Mouse (Mus musculus) hindbrain, embryonic 16.5 days (tissue): ENCODE measurements at regions not wholly inside any gene's neighbourhood (a gene's known extent, or its start where the extent isn't known, plus 50 kb on each side); places are given as distances from the start of the nearest gene placed in this dataset.

ENCODE experiments used
- ATAC-seq: fragments of 200-750 bp; cut with Nextera tagmentation; 2 replicates; pipeline ENCODE4 v1.8.0; 2017; ENCODE audit warnings: moderate TSS enrichment, moderate library complexity
- H3K27ac ChIP-seq: fragments of 300-500 bp; sonication (generic); 2 replicates; pipeline ENCODE4 v1.5.1; 2014; ENCODE audit warnings: low read depth, mild to moderate bottlenecking, control low read depth, low read length, moderate library complexity
- H3K27me3 ChIP-seq: fragments of 300-500 bp; sonication (generic); replicated peaks from 2 replicates; pipeline ENCODE4 v1.6.1; 2014; ENCODE audit warnings: low read length; ENCODE audit not compliant: control insufficient read depth, insufficient read depth
- H3K36me3 ChIP-seq: fragments of 300-500 bp; sonication (generic); 2 replicates; pipeline ENCODE4 v1.6.1; 2014; ENCODE audit warnings: mild to moderate bottlenecking, low read length, moderate library complexity, mixed read lengths; ENCODE audit not compliant: control insufficient read depth, insufficient read depth
- H3K4me1 ChIP-seq: fragments of 300-500 bp; sonication (generic); 2 replicates; pipeline ENCODE4 v1.6.1; 2014; ENCODE audit warnings: low read depth, low read length; ENCODE audit not compliant: control insufficient read depth, insufficient read depth
- H3K4me2 ChIP-seq: fragments of 300-500 bp; sonication (generic); 2 replicates; pipeline ENCODE4 v1.6.1; 2014; ENCODE audit warnings: mild to moderate bottlenecking, low read length, control low read depth, moderate library complexity
- H3K4me3 ChIP-seq: fragments of 300-500 bp; sonication (generic); 2 replicates; pipeline ENCODE4 v1.5.1; 2014; ENCODE audit warnings: mild to moderate bottlenecking, low read length, control low read depth, moderate library complexity
- H3K9ac ChIP-seq: fragments of 300-500 bp; sonication (generic); 2 replicates; pipeline ENCODE4 v1.6.1; 2014; ENCODE audit warnings: low read depth, mild to moderate bottlenecking, control low read depth, low read length, moderate library complexity
- H3K9me3 ChIP-seq: fragments of 300-500 bp; sonication (generic); 2 replicates; pipeline ENCODE4 v1.6.1; 2014; ENCODE audit warnings: mild to moderate bottlenecking, low read length, moderate library complexity; ENCODE audit not compliant: control insufficient read depth
- WGBS: fragments of 180-500 bp; shearing (Covaris S2); extraction: QIAGEN DNeasy Blood & Tissue Kit; methylation state at CpG from one replicate; pipeline ENCODE4 v1.1.7; 2014; 5-methylcytosine and 5-hydroxymethylcytosine counted together

DNA sequence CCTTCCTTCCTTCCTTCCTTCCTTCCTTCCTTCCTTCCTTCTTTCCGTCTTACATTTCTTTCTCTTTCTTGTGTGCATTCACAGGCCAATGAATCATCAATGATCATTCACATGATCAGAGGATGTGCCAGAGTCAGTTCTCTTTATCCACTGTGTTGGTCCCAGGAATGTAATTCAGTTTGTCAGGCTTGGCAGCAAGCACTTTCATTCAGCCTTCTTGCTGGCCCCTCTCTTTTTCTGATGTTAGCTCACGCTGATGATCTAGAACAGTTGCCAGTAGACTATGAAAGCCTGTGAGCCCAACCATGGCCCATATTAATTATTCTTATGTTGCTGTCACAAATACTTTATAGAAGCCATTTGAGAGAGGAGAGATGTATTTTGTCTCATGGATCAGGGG lies 127.4 kb downstream of the 4933412E24Rik start:
- no peak overlapping the region for H3K27ac ChIP-seq
- no peak overlapping the region for H3K4me3 ChIP-seq
- no peak for ATAC-seq
- no peaks in the 10 kb centered on the region for H3K27me3 ChIP-seq
- H3K4me2 ChIP-seq, result no peak overlapping the region
- H3K36me3 ChIP-seq, result no peaks in the 10 kb centered on the region
- H3K9ac ChIP-seq, result no peak overlapping the region
- WGBS, result 84% methylated on average over 2 of the region's 2 CpGs
- no peaks in the 10 kb centered on the region for H3K9me3 ChIP-seq
- peaks cover 3% of the 10 kb centered on the region; the same call in 1 of the 2 replicates for H3K4me1 ChIP-seq

DNA sequence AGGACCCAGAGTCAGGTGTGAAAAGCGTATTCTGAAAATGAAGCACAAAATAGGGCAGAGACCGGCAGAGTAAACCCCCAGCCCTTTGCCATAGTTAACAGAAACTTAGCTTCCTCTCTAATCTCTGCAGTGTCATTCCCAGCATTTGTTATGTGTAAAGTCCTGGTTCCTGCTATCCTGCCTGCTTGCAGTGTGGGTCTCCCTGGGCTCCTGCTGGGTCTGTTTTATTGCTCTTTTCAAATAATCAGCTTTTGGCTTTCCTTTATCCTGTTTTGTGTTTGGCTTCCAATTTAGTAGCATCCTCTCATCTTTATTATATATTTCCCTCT lies 128.3 kb downstream of the 4933412E24Rik start:
- no peaks in the 10 kb centered on the region for H3K9me3 ChIP-seq
- H3K27me3 ChIP-seq, result no peaks in the 10 kb centered on the region
- no peak overlapping the region for H3K4me2 ChIP-seq
- no peak overlapping the region for H3K27ac ChIP-seq
- H3K4me3 ChIP-seq, result no peak overlapping the region
- peaks cover 3% of the 10 kb centered on the region; the same call in 1 of the 2 replicates for H3K4me1 ChIP-seq
- H3K9ac ChIP-seq, result no peak overlapping the region
- 32% methylated on average over 2 of the region's 2 CpGs for WGBS
- no peak for ATAC-seq
- H3K36me3 ChIP-seq, result no peaks in the 10 kb centered on the region

DNA sequence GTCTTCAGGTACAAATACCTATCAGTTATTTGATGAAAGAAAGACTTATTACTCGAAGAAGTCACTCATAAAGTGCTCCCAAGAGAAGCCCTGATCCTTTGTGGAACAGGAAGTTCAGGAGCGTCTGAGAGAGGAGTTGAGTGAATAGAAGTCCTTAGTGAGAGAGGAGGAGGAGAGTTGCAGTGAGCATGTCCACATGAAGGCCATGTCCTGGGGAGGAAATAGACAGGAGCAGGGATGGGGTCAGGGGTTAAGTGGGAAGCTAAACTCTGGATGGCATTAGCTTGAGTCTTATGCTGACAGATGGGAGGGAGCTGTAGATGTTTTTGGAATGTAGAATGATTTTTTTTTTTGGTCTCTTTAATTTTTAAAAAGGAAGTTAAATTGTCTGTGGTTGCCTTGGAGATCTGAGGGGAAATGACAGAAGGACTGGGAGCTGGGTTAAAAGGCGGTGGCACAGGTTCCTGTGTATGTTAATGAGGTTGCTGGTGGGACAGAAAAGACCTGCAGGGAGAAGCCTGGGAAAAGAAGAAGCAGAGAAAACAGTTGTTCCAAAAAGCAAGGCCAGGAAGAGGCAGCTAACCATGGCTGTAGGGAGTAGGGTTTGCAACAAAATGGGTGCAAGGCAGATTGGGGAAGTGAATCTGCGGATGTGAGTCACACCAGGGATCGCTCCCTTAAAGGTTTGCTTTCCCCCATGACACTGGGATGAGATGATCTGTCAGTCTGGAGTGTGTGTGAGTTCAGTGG lies 128.9 kb downstream of the 4933412E24Rik start:
- Histone ChIP-seq H3K4me1 (peaks cover 3% of the 10 kb centered on the region; the same call in 1 of the 2 replicates), H3K27ac (no peak overlapping the region), H3K9ac (no peak overlapping the region), H3K9me3 (no peaks in the 10 kb centered on the region), H3K36me3 (no peaks in the 10 kb centered on the region), H3K4me3 (no peak overlapping the region), H3K4me2 (no peak overlapping the region), H3K27me3 (no peaks in the 10 kb centered on the region)
- 44% methylated on average over 5 of the region's 5 CpGs for WGBS
- ATAC-seq, result no peak

DNA sequence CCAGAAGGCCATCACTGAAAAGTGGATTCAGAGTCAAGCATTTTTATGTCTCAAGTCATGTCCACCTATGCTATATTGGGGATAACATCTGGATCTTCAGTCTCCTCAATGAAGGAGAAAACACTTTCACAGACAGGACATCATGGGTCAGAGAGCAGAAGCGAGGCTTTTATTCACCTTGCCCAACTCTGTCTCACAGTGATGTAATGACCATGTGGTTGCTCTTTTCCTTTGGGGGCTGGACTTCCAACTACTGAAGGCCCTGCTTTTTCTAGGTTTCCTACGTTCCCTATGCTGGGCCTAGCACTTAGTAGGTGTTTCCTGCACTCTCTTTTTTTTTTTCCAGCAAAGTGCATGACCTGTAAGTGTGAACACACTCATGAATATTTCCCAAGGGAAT lies 130.4 kb downstream of the 4933412E24Rik start:
- H3K27me3 ChIP-seq, result no peaks in the 10 kb centered on the region
- no peak overlapping the region for H3K27ac ChIP-seq
- 88% methylated on average over 2 of the region's 2 CpGs for whole genome bisulfite sequencing

DNA sequence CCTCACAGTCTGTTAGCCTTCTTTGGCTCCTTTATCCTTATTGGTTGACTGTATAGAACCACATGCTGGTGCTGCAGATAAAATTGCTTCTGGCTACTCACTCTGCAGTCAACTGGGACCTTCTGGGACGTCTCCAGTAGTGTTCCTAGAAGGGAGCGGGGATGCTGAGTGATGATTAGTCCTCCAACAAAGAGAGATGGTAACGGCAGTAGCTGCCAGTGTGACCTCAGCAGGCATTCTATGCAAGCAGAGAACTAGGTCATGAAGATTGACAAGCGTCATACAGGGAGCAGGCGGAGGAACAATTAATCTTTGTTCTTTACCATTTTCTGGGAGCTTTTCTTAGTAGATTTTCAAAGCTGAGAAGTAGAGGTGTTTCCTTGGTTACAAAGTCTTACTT lies 134.0 kb downstream of the 4933412E24Rik start:
- Histone ChIP-seq H3K27me3 (no peaks in the 10 kb centered on the region), H3K9ac (no peak overlapping the region), H3K4me2 (no peak overlapping the region), H3K27ac (no peak overlapping the region), H3K9me3 (no peaks in the 10 kb centered on the region), H3K36me3 (no peaks in the 10 kb centered on the region), H3K4me3 (no peak overlapping the region), H3K4me1 (no peaks in the 10 kb centered on the region; the same call in 1 of the 2 replicates)
- WGBS, result 63% methylated on average over 5 of the region's 5 CpGs
- ATAC-seq, result no peak

More for the DNA sequence above, 130.4 kb downstream of the 4933412E24Rik start:
- peaks cover 3% of the 10 kb centered on the region; the same call in 1 of the 2 replicates for H3K4me1 ChIP-seq
- no peaks in the 10 kb centered on the region for H3K36me3 ChIP-seq
- H3K9ac ChIP-seq, result no peak overlapping the region
- no peak overlapping the region for H3K4me3 ChIP-seq
- no peak for ATAC-seq
- no peak overlapping the region for H3K4me2 ChIP-seq
- H3K9me3 ChIP-seq, result no peaks in the 10 kb centered on the region

DNA sequence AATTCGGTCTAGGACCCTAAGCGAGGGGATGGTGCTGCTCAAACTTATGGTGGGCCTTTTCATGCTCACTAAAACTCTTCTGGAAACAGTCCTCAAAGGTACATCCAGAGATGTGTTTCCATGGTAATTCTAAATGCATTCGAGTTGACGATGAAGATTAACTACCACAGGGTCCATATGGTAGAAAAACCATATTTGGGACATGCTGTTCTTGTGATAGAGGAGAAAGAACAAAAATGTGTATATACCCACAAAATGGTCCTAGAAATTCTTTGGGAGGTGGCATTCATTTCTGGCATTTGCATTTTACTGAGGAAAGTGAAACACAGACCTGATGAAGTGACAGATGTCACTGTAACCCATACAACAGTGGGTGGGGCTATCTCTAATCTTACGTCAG lies 136.0 kb downstream of the 4933412E24Rik start:
- no peak for ATAC-seq
- no peaks in the 10 kb centered on the region for H3K27me3 ChIP-seq
- no peaks in the 10 kb centered on the region for H3K36me3 ChIP-seq
- H3K4me2 ChIP-seq, result no peak overlapping the region
- H3K9me3 ChIP-seq, result no peaks in the 10 kb centered on the region
- H3K27ac ChIP-seq, result no peak overlapping the region
- H3K4me3 ChIP-seq, result no peak overlapping the region
- H3K9ac ChIP-seq, result no peak overlapping the region
- 85% methylated on average over 5 of the region's 5 CpGs for WGBS
- no peaks in the 10 kb centered on the region for H3K4me1 ChIP-seq

DNA sequence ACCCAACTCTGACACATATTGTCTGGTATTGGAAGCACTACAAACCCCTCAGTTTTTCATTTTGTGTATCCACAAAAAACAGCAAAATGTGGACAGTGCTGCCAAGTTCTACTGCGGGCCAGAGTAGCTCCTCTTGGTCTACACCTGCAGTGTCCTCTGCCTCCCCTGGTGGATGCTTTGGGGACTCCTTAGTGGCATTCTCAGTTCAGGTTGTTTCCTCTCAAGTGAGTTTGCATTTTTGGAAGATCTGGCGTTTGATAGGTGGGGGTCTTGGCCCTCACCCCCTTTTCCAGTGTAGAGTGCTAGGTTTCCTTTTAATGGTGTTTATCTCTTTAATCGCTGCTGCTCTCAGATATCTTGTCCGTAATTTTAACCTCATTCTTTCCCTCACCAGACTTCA lies 137.1 kb downstream of the 4933412E24Rik start:
- Histone ChIP-seq H3K36me3 (no peaks in the 10 kb centered on the region), H3K4me1 (no peaks in the 10 kb centered on the region), H3K27ac (no peak overlapping the region), H3K4me3 (no peak overlapping the region), H3K4me2 (no peak overlapping the region), H3K9me3 (no peaks in the 10 kb centered on the region), H3K9ac (no peak overlapping the region), H3K27me3 (no peaks in the 10 kb centered on the region)
- 86% methylated on average over 4 of the region's 4 CpGs for WGBS
- no peak for ATAC-seq

DNA sequence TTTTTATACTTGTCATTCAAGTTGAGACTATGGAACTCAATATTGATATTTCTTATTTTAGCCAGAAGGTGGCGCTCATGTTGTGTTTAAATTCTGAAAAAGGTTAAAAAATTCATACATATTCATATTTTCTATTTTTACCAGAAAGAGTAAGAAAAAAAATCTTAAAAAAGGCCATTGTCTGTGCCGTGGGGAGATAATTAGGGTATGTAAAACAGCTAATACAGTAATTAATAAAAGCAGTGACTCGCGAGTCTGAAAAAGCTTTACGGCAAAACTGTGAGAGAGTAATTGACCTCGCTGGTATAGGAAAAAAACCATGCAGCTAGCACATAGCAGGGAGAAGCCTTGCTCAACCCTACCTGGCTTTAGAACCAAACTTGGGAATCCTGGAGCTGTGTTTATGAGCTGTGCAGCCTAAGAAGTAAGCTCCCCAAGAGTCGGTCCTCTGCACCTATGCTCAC lies 140.1 kb downstream of the 4933412E24Rik start:
- peak; percentile 60 for ATAC-seq
- WGBS, result 48% methylated on average over 7 of the region's 7 CpGs

DNA sequence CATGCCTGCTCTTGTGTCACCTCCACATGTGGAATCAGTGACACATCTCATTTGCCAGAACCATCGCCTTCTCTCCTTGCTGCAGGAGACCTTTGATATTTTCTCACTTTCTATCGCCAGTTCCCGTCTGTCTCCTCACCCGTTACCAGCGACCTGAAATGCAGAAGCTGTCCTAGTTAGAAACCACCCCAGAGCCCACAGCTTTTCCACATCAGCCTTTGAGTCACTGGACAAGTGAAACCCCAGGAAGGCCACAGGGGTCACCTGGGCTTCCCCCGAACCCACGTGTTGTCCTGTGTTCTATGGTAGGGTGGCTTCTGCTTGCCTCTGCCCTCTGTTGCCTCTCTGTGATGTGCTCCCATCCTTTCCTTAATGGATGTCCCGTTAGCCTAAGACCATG lies 149.7 kb downstream of the 4933412E24Rik start:
- H3K9me3 ChIP-seq, result 0 out of 2 replicates have a peak, but pooled peaks cover 6% of the 10 kb centered on the region
- no peaks in the 10 kb centered on the region for H3K36me3 ChIP-seq
- no peak for ATAC-seq
- H3K4me1 ChIP-seq, result no peaks in the 10 kb centered on the region
- WGBS, result 91% methylated on average over 8 of the region's 8 CpGs
- H3K4me2 ChIP-seq, result no peak overlapping the region
- H3K4me3 ChIP-seq, result no peak overlapping the region
- no peak overlapping the region for H3K27ac ChIP-seq
- no peaks in the 10 kb centered on the region for H3K27me3 ChIP-seq
- H3K9ac ChIP-seq, result no peak overlapping the region

More for the DNA sequence above, 140.1 kb downstream of the 4933412E24Rik start:
- Histone ChIP-seq H3K27ac (no peak overlapping the region), H3K36me3 (no peaks in the 10 kb centered on the region), H3K9me3 (no peaks in the 10 kb centered on the region), H3K4me3 (no peak overlapping the region), H3K4me1 (no peaks in the 10 kb centered on the region), H3K9ac (no peak overlapping the region), H3K4me2 (peak overlapping the region; percentile 19; the same call in 1 of the 2 replicates), H3K27me3 (no peaks in the 10 kb centered on the region)
